Mouse (Mus musculus): ENCODE measurements around the gene Pde6g.

DNA sequence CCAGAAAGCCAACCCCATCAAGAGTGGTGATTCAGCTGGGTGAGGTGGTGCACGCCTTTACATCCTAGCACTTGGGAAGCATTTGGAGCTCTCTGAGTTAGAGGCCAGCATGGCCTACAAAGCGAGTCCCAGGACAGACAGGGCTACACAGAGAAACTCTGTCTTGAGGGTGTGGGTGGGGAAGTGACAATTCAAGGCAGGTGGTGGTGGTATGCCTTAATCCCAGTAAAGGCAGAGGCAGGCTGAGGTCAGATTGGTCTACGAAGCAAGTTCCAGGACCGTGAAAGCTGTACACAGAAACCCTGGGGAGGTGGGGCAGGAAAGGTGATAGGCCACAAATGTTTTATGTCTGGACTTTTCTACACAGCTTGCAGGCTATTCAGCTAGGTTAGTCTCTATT lies 1.7 kb upstream of the Pde6g start:
- TF ChIP-seq CTCF (IDR thresholded peaks at IDR 0.05; ENCODE audit: low read depth, low read length) (no peak), POLR2A (IDR thresholded peaks at IDR 0.05; ENCODE audit: extremely low read depth, insufficient read depth, low read length) (no peak)

Measured in liver, adult 2 months (tissue).